Mouse (Mus musculus): Measurements from ENCODE around the gene Lonrf3.

Gene Lonrf3

GRCm38 (mm10) chrX:36328271-36329039, at the start of gene Lonrf3:
Lonrf3 (plus strand) TSS chrX:36328353.
- peak; percentile 70 for DNase-seq (ENCODE audit: low spot score)

DNA sequence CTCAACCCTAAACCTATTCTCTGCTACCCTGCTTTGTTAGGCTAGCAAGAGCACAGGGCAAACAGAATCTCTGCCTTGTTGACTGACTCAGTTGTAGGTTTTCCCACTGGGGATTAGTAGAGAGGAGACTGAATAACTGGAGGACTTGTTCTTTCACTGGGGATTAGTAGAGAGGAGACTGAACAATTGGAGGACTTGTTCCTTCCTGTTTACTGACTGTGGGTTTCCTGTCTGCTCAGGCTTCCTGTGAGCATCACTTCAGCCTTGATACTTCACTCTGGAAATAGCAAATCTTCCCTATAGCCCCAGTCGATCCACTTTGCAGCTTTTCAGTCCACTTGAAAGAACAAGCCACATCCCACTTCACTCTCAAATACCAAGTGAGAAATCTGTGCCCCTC, 49.4 kb upstream of the Lonrf3 start:
- no peak for DNase-seq (ENCODE audit: low spot score)

GRCm38 (mm10) chrX:36311420-36311819, 16.7 kb upstream of the Lonrf3 start:
- DNase-seq (ENCODE audit: low spot score), result no peak

- DNase-seq (ENCODE audit: low spot score), result peak; percentile 11
Measured at GRCm38 (mm10) chrX:36327491-36328255, 480 bp upstream of the Lonrf3 start.

- peak; percentile 6 for DNase-seq (ENCODE audit: low spot score)
Measured at GRCm38 (mm10) chrX:36329040-36329649, 992 bp downstream of the Lonrf3 start.

GRCm38 (mm10) chrX:36329849-36330411, 1.8 kb downstream of the Lonrf3 start:
- peak; percentile 60 for DNase-seq (ENCODE audit: low spot score)

- peak; percentile 9 for DNase-seq (ENCODE audit: low spot score)
Measured at GRCm38 (mm10) chrX:36352446-36352845, 24.3 kb downstream of the Lonrf3 start.

DNA sequence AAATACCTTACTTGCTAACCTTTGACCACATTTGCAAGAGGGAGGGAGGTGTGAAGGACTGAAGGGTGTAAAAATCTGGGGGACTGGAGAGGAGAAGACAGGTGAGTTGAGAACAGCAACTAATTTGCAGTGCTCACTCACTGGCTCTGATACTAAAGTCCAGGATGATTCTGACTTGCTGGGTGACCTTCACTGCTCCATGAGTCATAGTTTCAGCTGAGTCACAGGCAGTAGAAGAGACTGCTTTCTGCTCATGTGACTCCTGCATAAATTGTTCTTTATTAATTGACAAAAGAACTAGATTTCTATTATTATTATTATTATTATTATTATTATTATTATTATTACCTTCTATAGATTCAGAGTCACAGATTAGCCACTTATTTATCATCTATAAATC, 57.2 kb downstream of the Lonrf3 start:
- peak; percentile 6 for DNase-seq (ENCODE audit: low spot score)

- DNase-seq (ENCODE audit: low spot score), result no peak
Measured at GRCm38 (mm10) chrX:36389971-36390370, 61.8 kb downstream of the Lonrf3 start.

DNA sequence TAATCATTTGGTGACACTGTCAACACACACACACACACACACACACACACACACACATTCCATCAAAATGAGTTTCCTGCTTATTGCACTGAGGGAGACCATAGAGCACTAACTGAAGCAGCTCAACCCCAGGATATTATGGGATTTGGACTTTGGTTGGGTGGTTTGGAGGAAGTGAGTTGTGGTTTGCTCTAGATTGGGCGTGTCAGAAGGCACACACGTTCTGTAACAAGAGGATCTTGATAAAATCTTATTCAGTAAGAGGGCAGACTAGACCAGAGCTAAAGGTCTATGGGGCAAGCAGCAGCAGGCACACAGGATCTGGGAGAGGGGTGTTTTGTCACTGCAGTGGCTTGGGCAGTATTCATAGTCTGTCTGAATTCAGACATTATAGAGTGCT, 62.4 kb downstream of the Lonrf3 start:
- DNase-seq (ENCODE audit: low spot score), result peak; percentile 3

GRCm38 (mm10) chrX:36392672-36393071, 64.5 kb downstream of the Lonrf3 start:
- DNase-seq (ENCODE audit: low spot score), result no peak

- DNase-seq (ENCODE audit: low spot score), result no peak
Measured at GRCm38 (mm10) chrX:36393279-36393678, 65.1 kb downstream of the Lonrf3 start.

GRCm38 (mm10) chrX:36400980-36401379, 72.8 kb downstream of the Lonrf3 start, which contains the start of gene Gm6268:
Gm6268 (plus strand) TSS chrX:36401280.
- DNase-seq (ENCODE audit: low spot score), result no peak

- no peak for DNase-seq (ENCODE audit: low spot score)
Measured at GRCm38 (mm10) chrX:36402316-36402715, 74.2 kb downstream of the Lonrf3 start.
